Mouse (Mus musculus) midbrain, embryonic 10.5 days (tissue): ENCODE results near the gene Rela. TPM values are rescaled to one million over a fixed set of nuclear protein-coding genes. Genes with fewer than 3 reads are reported as not detected.

ENCODE experiments used
- DNase-seq: peaks from one replicate; pipeline ENCODE4 v3.0.0-alpha.2; 2017; ENCODE audit warnings: low spot score
- H3K27ac ChIP-seq: fragments of 300-500 bp; sonication (generic); replicated peaks from 2 replicates; pipeline ENCODE4 v1.5.1; 2016; ENCODE audit warnings: mild to moderate bottlenecking
- H3K27me3 ChIP-seq: fragments of 300-500 bp; sonication (generic); 2 replicates; pipeline ENCODE4 v1.6.1; 2016; ENCODE audit warnings: low read depth, mild to moderate bottlenecking; ENCODE audit not compliant: poor library complexity, severe bottlenecking
- H3K36me3 ChIP-seq: fragments of 300-500 bp; sonication (generic); 2 replicates; pipeline ENCODE4 v1.6.1; 2016; ENCODE audit warnings: mild to moderate bottlenecking, moderate library complexity
- H3K4me1 ChIP-seq: fragments of 300-500 bp; sonication (generic); 2 replicates; pipeline ENCODE4 v1.6.1; 2016
- H3K4me3 ChIP-seq: fragments of 300-500 bp; sonication (generic); 2 replicates; pipeline ENCODE4 v1.5.1; 2016; ENCODE audit warnings: mild to moderate bottlenecking, moderate library complexity
- H3K9me3 ChIP-seq: fragments of 300-500 bp; sonication (generic); replicated peaks from 2 replicates; pipeline ENCODE4 v1.6.1; 2016; ENCODE audit warnings: mild to moderate bottlenecking
- WGBS: fragments of 180-500 bp; shearing (Covaris S2); methylation state at CpG from one replicate; pipeline ENCODE4 v1.1.7; 2016; 5-methylcytosine and 5-hydroxymethylcytosine counted together
- microRNA-seq: library from miRNA; unstranded; fragments of <30 nt; microRNA quantifications from one replicate; pipeline ENCODE4, GENCODE M21; 2017
- polyA plus RNA-seq: library from polyadenylated mRNA; unstranded; fragments of >200 nt; fragmentation: Nextera tagmentation; extraction: Ambion mirVana; gene quantifications from 2 replicates; pipeline ENCODE4 v1.2.1, GENCODE M21; 2016

Rela gene
- polyA plus RNA-seq, 1 experiment from 2014 or later = 28.7 TPM

- H3K9me3 ChIP-seq = no peaks in the 10 kb centered on the region
- H3K4me3 ChIP-seq = peak overlapping the region; percentile 51
- H3K36me3 ChIP-seq = peaks cover 94% of the 10 kb centered on the region
- H3K4me1 ChIP-seq = peaks cover 41% of the 10 kb centered on the region
- peak overlapping the region; percentile 47; the same call in 1 of the 2 replicates for H3K27ac ChIP-seq
- peak; percentile 67 for DNase-seq
- H3K27me3 ChIP-seq = peaks cover 20% of the 10 kb centered on the region
- WGBS = 10% methylated on average over 41 of the region's 41 CpGs
These were observed 58.7 kb downstream of the Rela start for GRCm38 (mm10) chr19:5695849-5696462.

Small RNAs within 50 kb of the gene (microRNA-seq; reads per million reads assigned to microRNA genes)
- not detected for gene Mir6987

Other genes with a start within 250 kb of the Rela start
- 88.2 and 96.2 TPM in 2 replicates for gene Sart1, start 248.8 kb upstream of the Rela start, polyA plus RNA-seq
- 0.39 TPM in 1 of 2 replicates, not detected in the other for gene Tsga10ip, start 235.0 kb upstream of the Rela start, polyA plus RNA-seq
- 221 and 228 TPM in 2 replicates for gene Drap1, start 212.5 kb upstream of the Rela start, polyA plus RNA-seq
- 45.1 and 48.5 TPM in 2 replicates for gene AI837181, start 212.3 kb upstream of the Rela start, polyA plus RNA-seq
- gene Fosl1, start 189.9 kb upstream of the Rela start, polyA plus RNA-seq = not detected in 2 replicates
- gene Ccdc85b, start 179.6 kb upstream of the Rela start, polyA plus RNA-seq = 5.5 and 6.0 TPM in 2 replicates
- 98.0 and 111 TPM in 2 replicates for gene Fibp, start 176.9 kb upstream of the Rela start, polyA plus RNA-seq
- 1.7 and 2.7 TPM in 2 replicates for gene Ctsw, start 169.0 kb upstream of the Rela start, polyA plus RNA-seq
- 67.6 and 69.1 TPM in 2 replicates for gene Efemp2, start 163.5 kb upstream of the Rela start, polyA plus RNA-seq
- 41.3 and 47.0 TPM in 2 replicates for gene Mus81, start 149.1 kb upstream of the Rela start, polyA plus RNA-seq
- 3,131 and 3,331 TPM in 2 replicates for gene Cfl1, start 147.0 kb upstream of the Rela start, polyA plus RNA-seq
- gene 1700020D05Rik, start 133.7 kb upstream of the Rela start, polyA plus RNA-seq = not detected in 2 replicates
- 9.6 and 15.3 TPM in 2 replicates for gene Snx32, start 126.9 kb upstream of the Rela start, polyA plus RNA-seq
- 0.16 and 0.29 TPM in 2 replicates for gene Ovol1, start 76.8 kb upstream of the Rela start, polyA plus RNA-seq
- 1.6 and 2.3 TPM in 2 replicates for gene Ap5b1, start 69.5 kb upstream of the Rela start, polyA plus RNA-seq
- gene Rnaseh2c, start 35.6 kb upstream of the Rela start, polyA plus RNA-seq = 186 and 200 TPM in 2 replicates
- gene Kat5, start 27.2 kb upstream of the Rela start, polyA plus RNA-seq = 65.6 and 74.8 TPM in 2 replicates
- gene Sipa1, start 26.2 kb downstream of the Rela start, polyA plus RNA-seq = 22.3 and 22.9 TPM in 2 replicates
- gene Map3k11, start 51.3 kb downstream of the Rela start, polyA plus RNA-seq = 28.7 and 29.9 TPM in 2 replicates
- gene Pcnx3, start 51.4 kb downstream of the Rela start, polyA plus RNA-seq = 22.8 and 25.6 TPM in 2 replicates
- 0.20 TPM in 1 of 2 replicates, not detected in the other for gene Kcnk7, start 66.9 kb downstream of the Rela start, polyA plus RNA-seq
- 9.3 and 9.5 TPM in 2 replicates for gene Ehbp1l1, start 88.8 kb downstream of the Rela start, polyA plus RNA-seq
- gene Fam89b, start 92.2 kb downstream of the Rela start, polyA plus RNA-seq = 141 and 160 TPM in 2 replicates
- 2.9 and 3.1 TPM in 2 replicates for gene Ltbp3, start 103.4 kb downstream of the Rela start, polyA plus RNA-seq
- 68.3 and 71.3 TPM in 2 replicates for gene Scyl1, start 133.9 kb downstream of the Rela start, polyA plus RNA-seq
- 33.8 and 34.9 TPM in 2 replicates for gene Frmd8, start 237.8 kb downstream of the Rela start, polyA plus RNA-seq
- gene Slc25a45, start 240.3 kb downstream of the Rela start, polyA plus RNA-seq = 2.3 and 2.6 TPM in 2 replicates